Mouse (Mus musculus) heart, adult 2 months (tissue): Measurements from ENCODE around the gene Tmem259.
A peak's percentile ranks its signal among the peaks of the same experiment; 100 is the strongest.

Source experiments
- CTCF ChIP-seq: fragments of 200-600 bp; IDR thresholded peaks from 2 replicates; pipeline ENCODE4 v1.8.1; 2022; ENCODE audit warnings: antibody characterized with exemption, mild to moderate bottlenecking, moderate library complexity
- EP300 ChIP-seq: fragments of 200-500 bp; IDR thresholded peaks from 2 replicates; pipeline ENCODE4 v1.6.1; 2011; ENCODE audit warnings: low read depth, low read length, control low read depth; ENCODE audit not compliant: insufficient read depth

GRCm38 (mm10) chr10:79958140-79958816, 25.9 kb downstream of the Tmem259 start:
- peak; percentile 97 for TF ChIP-seq CTCF
- peak; percentile 92 for TF ChIP-seq EP300
